ENCODE assay signal across 18 mouse cellular contexts in genomic region chr12:107041927-107042652, GRCm38 (mm10).
DNase-seq lines count a peak whose midpoint lies in the region; ATAC-seq and TF ChIP-seq lines count a peak whose summit lies in the region.
"Had no signal": no experiment of that assay in that cellular context is flagged by ENCODE, and none has a peak within 500 bp of the region (broad histone marks: within the 10 kb centered on the region; RNA-seq: fewer than 3 reads in every experiment).

No protein-coding gene starts in this region.

- no peaks in the 10 kb centered on the region for H3K9me3 ChIP-seq in midbrain, embryonic 14.5 days (ENCODE audit: control insufficient read depth, low read length)
- no peaks in the 10 kb centered on the region for H3K9me3 ChIP-seq in midbrain, embryonic 10.5 days (replicated peaks)
- no peaks in the 10 kb centered on the region for H3K9me3 ChIP-seq in forebrain, embryonic 16.5 days (ENCODE audit: control insufficient read depth, low read length)
- H3K9me3 ChIP-seq in lung, postnatal 0 days (ENCODE audit: low read length), result no peaks in the 10 kb centered on the region
- H3K9me3 ChIP-seq: liver, embryonic 12.5 days; midbrain, embryonic 12.5 days had no signal

- ATAC-seq in midbrain, embryonic 14.5 days (ENCODE audit: low FRiP score, low TSS enrichment), result no peak
- peak; percentile 49; the same call in 1 of the 2 replicates for ATAC-seq in forebrain, embryonic 16.5 days
- no peak for ATAC-seq in lung, postnatal 0 days
- ATAC-seq: liver, embryonic 12.5 days had no signal

- no peak for TF ChIP-seq CTCF in lung, postnatal 0 days (IDR thresholded peaks at IDR 0.05)

- no peak for TF ChIP-seq EP300 in lung, postnatal 0 days (IDR thresholded peaks at IDR 0.05)

- H3K36me3 ChIP-seq in midbrain, embryonic 14.5 days (ENCODE audit: control insufficient read depth, insufficient read depth, low read length), result no peaks in the 10 kb centered on the region
- no peaks in the 10 kb centered on the region for H3K36me3 ChIP-seq in midbrain, embryonic 10.5 days
- no peaks in the 10 kb centered on the region for H3K36me3 ChIP-seq in forebrain, embryonic 16.5 days (ENCODE audit: control insufficient read depth, insufficient read depth)
- H3K36me3 ChIP-seq in lung, postnatal 0 days (ENCODE audit: insufficient read depth, low read length), result no peaks in the 10 kb centered on the region
- H3K36me3 ChIP-seq: liver, embryonic 12.5 days; midbrain, embryonic 12.5 days had no signal

- WGBS in midbrain, embryonic 14.5 days, result 40% methylated on average over 13 of the region's 13 CpGs
- WGBS in midbrain, embryonic 10.5 days, result 74% methylated on average over 13 of the region's 13 CpGs
- 29% methylated on average over 13 of the region's 13 CpGs for WGBS in forebrain, embryonic 16.5 days
- 76% methylated on average over 13 of the region's 13 CpGs for WGBS in lung, postnatal 0 days

- no peak overlapping the region for H3K4me3 ChIP-seq in midbrain, embryonic 14.5 days (replicated peaks; ENCODE audit: low read depth, low read length)
- no peak overlapping the region for H3K4me3 ChIP-seq in midbrain, embryonic 10.5 days
- no peak overlapping the region for H3K4me3 ChIP-seq in forebrain, embryonic 16.5 days (replicated peaks; ENCODE audit: low read length)
- no peak overlapping the region for H3K4me3 ChIP-seq in lung, postnatal 0 days (ENCODE audit: low read depth, low read length)
- H3K4me3 ChIP-seq: liver, embryonic 12.5 days; midbrain, embryonic 12.5 days had no signal

- no peak overlapping the region for H3K27ac ChIP-seq in midbrain, embryonic 14.5 days (replicated peaks; ENCODE audit: low read depth, low read length)
- H3K27ac ChIP-seq in midbrain, embryonic 10.5 days (replicated peaks), result no peak overlapping the region; the same call in 1 of the 2 replicates
- 0 out of 2 replicates have a peak overlapping the region, but pooled peaks have one; percentile 13 for H3K27ac ChIP-seq in forebrain, embryonic 16.5 days (ENCODE audit: low read length)
- no peak overlapping the region for H3K27ac ChIP-seq in lung, postnatal 0 days (ENCODE audit: low read length)
- H3K27ac ChIP-seq: liver, embryonic 12.5 days; macrophage; midbrain, embryonic 12.5 days had no signal

- no peak overlapping the region for H3K9ac ChIP-seq in midbrain, embryonic 14.5 days (replicated peaks; ENCODE audit: low read length)
- no peak overlapping the region for H3K9ac ChIP-seq in forebrain, embryonic 16.5 days (replicated peaks; ENCODE audit: low read depth, low read length)
- H3K9ac ChIP-seq in lung, postnatal 0 days (replicated peaks; ENCODE audit: low read depth), result no peak overlapping the region
- H3K9ac ChIP-seq: liver, embryonic 12.5 days; midbrain, embryonic 12.5 days had no signal

- H3K4me2 ChIP-seq in midbrain, embryonic 14.5 days (ENCODE audit: low read length), result no peak overlapping the region
- peak overlapping the region; percentile 12; the same call in 1 of the 2 replicates for H3K4me2 ChIP-seq in forebrain, embryonic 16.5 days (ENCODE audit: low read length)
- no peak overlapping the region for H3K4me2 ChIP-seq in lung, postnatal 0 days (replicated peaks; ENCODE audit: low read depth, low read length)
- H3K4me2 ChIP-seq: liver, embryonic 12.5 days; midbrain, embryonic 12.5 days had no signal

- peak; percentile 36 for DNase-seq in embryo, embryonic 10 days (ENCODE audit: low spot score)
- no peak for DNase-seq in embryo, embryonic 9.5 days (ENCODE audit: extremely low spot score)
- DNase-seq in midbrain, embryonic 14.5 days, result peak; percentile 46
- DNase-seq in midbrain, embryonic 10.5 days (ENCODE audit: low spot score), result no peak
- DNase-seq in lung, postnatal 0 days (ENCODE audit: low spot score), result no peak
- no peak for DNase-seq in spleen, postnatal 36 days (ENCODE audit: low spot score in 2 of 2)
- no peak for DNase-seq in adrenal gland, postnatal 25 days
- DNase-seq: adrenal gland, adult 2 months; cerebellum, adult 9-10 months; gastrocnemius, postnatal 25 days; kidney, adult 9 months; kidney, postnatal 25 days; left cerebral cortex, postnatal 4 days; lung, adult 2 months had no signal

- no peaks in the 10 kb centered on the region for H3K27me3 ChIP-seq in midbrain, embryonic 14.5 days (ENCODE audit: control insufficient read depth, insufficient read depth, low read length)
- H3K27me3 ChIP-seq in midbrain, embryonic 10.5 days (ENCODE audit: low read depth, poor library complexity, severe bottlenecking), result no peaks in the 10 kb centered on the region
- H3K27me3 ChIP-seq in forebrain, embryonic 16.5 days (replicated peaks; ENCODE audit: control insufficient read depth, insufficient read depth, low read length), result no peaks in the 10 kb centered on the region
- no peaks in the 10 kb centered on the region for H3K27me3 ChIP-seq in lung, postnatal 0 days (replicated peaks; ENCODE audit: insufficient read depth, low read length)
- H3K27me3 ChIP-seq: liver, embryonic 12.5 days; midbrain, embryonic 12.5 days had no signal

- no peaks in the 10 kb centered on the region for H3K4me1 ChIP-seq in midbrain, embryonic 14.5 days (ENCODE audit: control insufficient read depth, insufficient read depth, low read length)
- peaks cover 6% of the 10 kb centered on the region for H3K4me1 ChIP-seq in midbrain, embryonic 10.5 days
- peaks cover 11% of the 10 kb centered on the region for H3K4me1 ChIP-seq in forebrain, embryonic 16.5 days (replicated peaks; ENCODE audit: control insufficient read depth, insufficient read depth, low read length)
- H3K4me1 ChIP-seq in lung, postnatal 0 days (ENCODE audit: insufficient read depth, low read depth, low read length), result no peaks in the 10 kb centered on the region
- H3K4me1 ChIP-seq: liver, embryonic 12.5 days had no signal

Comparison
In these comparisons a context has a peak if more than half of its experiments do, and no peak if none do; other contexts are left out.
1. DNase-seq: peak in embryo, embryonic 10 days (single experiment) and midbrain, embryonic 14.5 days (single experiment); none in embryo, embryonic 9.5 days (single experiment), midbrain, embryonic 10.5 days (single experiment), lung, postnatal 0 days (single experiment), spleen, postnatal 36 days (0 of 2) and adrenal gland, postnatal 25 days (single experiment).